Mouse (Mus musculus) MEL (cell line): ENCODE results near the gene Gm37240. TPM values are rescaled to one million over a fixed set of nuclear protein-coding genes. Genes with fewer than 3 reads are reported as not detected.

Experiments used
- DNase-seq: peaks from one replicate; pipeline ENCODE4 v3.0.0; 2011; ENCODE audit warnings: low read depth, low spot score
- H3K27ac ChIP-seq: 2 replicates; pipeline ENCODE4 v1.5.1; 2012; ENCODE audit warnings: low read depth, mild to moderate bottlenecking, control low read depth, low read length, moderate library complexity; ENCODE audit not compliant: control insufficient read depth
- H3K27me3 ChIP-seq, 2 experiments: fragments of 150-350 bp in 1 of 2; sonication (generic) in 1 of 2; 2 replicates each; pipeline ENCODE4 v1.6.1; 2012; ENCODE audit warnings: low read length in 2 of 2, mild to moderate bottlenecking in 2 of 2, improper control_type of control experiment in 1 of 2, moderate library complexity in 1 of 2; ENCODE audit not compliant: insufficient read depth in 2 of 2, control insufficient read depth in 1 of 2
- H3K36me3 ChIP-seq, 2 experiments: 2 replicates each; pipeline ENCODE4 v1.6.1; 2012 to 2014; ENCODE audit warnings: low read length in 2 of 2, improper control_type of control experiment in 1 of 2, inconsistent platforms in 1 of 2, mild to moderate bottlenecking in 1 of 2; ENCODE audit not compliant: insufficient read depth in 2 of 2, control insufficient read depth in 1 of 2
- H3K4me1 ChIP-seq, 2 experiments: fragments of 150-350 bp in 1 of 2; sonication (generic) in 1 of 2; 2 replicates each; pipeline ENCODE4 v1.6.1; 2012; ENCODE audit warnings: low read length in 2 of 2, improper control_type of control experiment in 1 of 2, mild to moderate bottlenecking in 1 of 2; ENCODE audit not compliant: insufficient read depth in 2 of 2, control insufficient read depth in 1 of 2
- H3K4me3 ChIP-seq, 2 experiments: fragments of 150-350 bp in 1 of 2; sonication (generic) in 1 of 2; 2 replicates each; pipeline ENCODE4 v1.5.1; 2012; ENCODE audit warnings: low read depth in 2 of 2, low read length in 2 of 2, mild to moderate bottlenecking in 2 of 2, moderate library complexity in 2 of 2, control low read depth in 1 of 2, improper control_type of control experiment in 1 of 2; ENCODE audit not compliant: control insufficient read depth in 1 of 2, insufficient read depth in 1 of 2
- H3K79me2 ChIP-seq: 2 replicates; pipeline ENCODE4 v1.6.1; 2012; ENCODE audit warnings: mild to moderate bottlenecking, low read length, moderate library complexity; ENCODE audit not compliant: control insufficient read depth, poor library complexity, insufficient read depth
- H3K9ac ChIP-seq: 2 replicates; pipeline ENCODE4 v1.6.1; 2012; ENCODE audit warnings: low read depth, mild to moderate bottlenecking, control low read depth, low read length, moderate library complexity; ENCODE audit not compliant: control insufficient read depth, poor library complexity, severe bottlenecking
- H3K9me3 ChIP-seq: fragments of 150-350 bp; sonication (generic); replicated peaks from 2 replicates; pipeline ENCODE4 v1.6.1; 2012; ENCODE audit warnings: mild to moderate bottlenecking, low read length, improper control_type of control experiment, moderate library complexity; ENCODE audit not compliant: insufficient read depth
- CHD2 ChIP-seq: IDR thresholded peaks from 2 replicates; pipeline ENCODE4 v1.6.1; 2011; ENCODE audit warnings: low read length, improper control_type of control experiment
- CTCF ChIP-seq, 3 experiments: IDR thresholded peaks in 2 of 3; conservative IDR thresholded peaks in 1 of 3; 2 replicates each; pipeline ENCODE4 v1.5.1; 2011 to 2012; ENCODE audit warnings: low read length in 3 of 3, low read depth in 2 of 3, mild to moderate bottlenecking in 2 of 3, improper control_type of control experiment in 1 of 3, inconsistent platforms in 1 of 3, mixed read lengths in 1 of 3, moderate library complexity in 1 of 3; ENCODE audit not compliant: control insufficient read depth in 1 of 3, insufficient read depth in 1 of 3, poor library complexity in 1 of 3, severe bottlenecking in 1 of 3
- E2F4 ChIP-seq: IDR thresholded peaks from 2 replicates; pipeline ENCODE4 v1.6.1; 2011; ENCODE audit warnings: low read depth, low read length, improper control_type of control experiment, borderline replicate concordance
- ELF1 ChIP-seq: IDR thresholded peaks from 2 replicates; pipeline ENCODE4 v1.6.1; 2014; ENCODE audit warnings: low read depth, mild to moderate bottlenecking, inconsistent platforms, low read length, improper control_type of control experiment, moderate library complexity
- ETS1 ChIP-seq: IDR thresholded peaks from 2 replicates; pipeline ENCODE4 v1.6.1; 2012; ENCODE audit warnings: low read depth, mild to moderate bottlenecking, inconsistent platforms, low read length, improper control_type of control experiment, moderate library complexity
- GABPA ChIP-seq: IDR thresholded peaks from 2 replicates; pipeline ENCODE4 v1.6.1; 2012; ENCODE audit warnings: low read depth, mild to moderate bottlenecking, inconsistent platforms, low read length, improper control_type of control experiment, moderate library complexity
- GATA1 ChIP-seq: IDR thresholded peaks from 2 replicates; pipeline ENCODE4 v1.6.1; 2011; ENCODE audit warnings: low read depth, low read length, improper control_type of control experiment
- HCFC1 ChIP-seq: IDR thresholded peaks from 2 replicates; pipeline ENCODE4 v1.6.1; 2012; ENCODE audit warnings: low read depth, mild to moderate bottlenecking, inconsistent platforms, low read length, improper control_type of control experiment, moderate library complexity
- MAFK ChIP-seq: IDR thresholded peaks from 2 replicates; pipeline ENCODE4 v1.6.1; 2011; ENCODE audit warnings: low read depth, mild to moderate bottlenecking, low read length, improper control_type of control experiment, borderline replicate concordance
- MAZ ChIP-seq: IDR thresholded peaks from 2 replicates; pipeline ENCODE4 v1.6.1; 2012; ENCODE audit warnings: low read depth, mild to moderate bottlenecking, inconsistent platforms, low read length, improper control_type of control experiment
- MEF2A ChIP-seq: IDR thresholded peaks from 2 replicates; pipeline ENCODE4 v1.6.1; 2014; ENCODE audit warnings: low read depth, mild to moderate bottlenecking, inconsistent platforms, low read length, improper control_type of control experiment; ENCODE audit not compliant: poor library complexity, insufficient replicate concordance, severe bottlenecking; ENCODE audit errors: extremely low read depth
- MYB ChIP-seq: IDR thresholded peaks from 2 replicates; pipeline ENCODE4 v1.6.1; 2011; ENCODE audit warnings: mild to moderate bottlenecking, low read depth, low read length, improper control_type of control experiment
- NELFE ChIP-seq: IDR thresholded peaks from 2 replicates; pipeline ENCODE4 v1.6.1; 2011; ENCODE audit warnings: low read depth, low read length, improper control_type of control experiment
- NRF1 ChIP-seq: IDR thresholded peaks from 2 replicates; pipeline ENCODE4 v1.6.1; 2014; ENCODE audit warnings: low read depth, mild to moderate bottlenecking, inconsistent platforms, low read length, improper control_type of control experiment, moderate library complexity; ENCODE audit not compliant: poor library complexity, insufficient read depth, severe bottlenecking
- POLR2A ChIP-seq, 2 experiments: IDR thresholded peaks; 2 replicates each; pipeline ENCODE4 v1.6.1; 2011 to 2012; ENCODE audit warnings: low read length in 2 of 2, mild to moderate bottlenecking in 2 of 2, control low read depth in 1 of 2, improper control_type of control experiment in 1 of 2, low read depth in 1 of 2, moderate library complexity in 1 of 2; ENCODE audit not compliant: control insufficient read depth in 1 of 2, insufficient read depth in 1 of 2, poor library complexity in 1 of 2
- POLR2AphosphoS5 ChIP-seq: IDR thresholded peaks from 2 replicates; pipeline ENCODE4 v1.6.1; 2012; ENCODE audit warnings: low read depth, borderline replicate concordance, mild to moderate bottlenecking, inconsistent platforms, low read length, moderate library complexity, mixed read lengths
- RAD21 ChIP-seq: IDR thresholded peaks from 2 replicates; pipeline ENCODE4 v1.6.1; 2011; ENCODE audit warnings: mild to moderate bottlenecking, low read depth, low read length, improper control_type of control experiment
- SIN3A ChIP-seq: IDR thresholded peaks from 2 replicates; pipeline ENCODE4 v1.6.1; 2012; ENCODE audit warnings: low read length, improper control_type of control experiment, inconsistent platforms
- TBP ChIP-seq: IDR thresholded peaks from 2 replicates; pipeline ENCODE4 v1.8.0; 2011; ENCODE audit warnings: low read depth, low read length, improper control_type of control experiment
- USF1 ChIP-seq: IDR thresholded peaks from 2 replicates; pipeline ENCODE4 v1.6.1; 2014; ENCODE audit warnings: low read depth, mild to moderate bottlenecking, inconsistent platforms, low read length, improper control_type of control experiment, moderate library complexity
- ZC3H11A ChIP-seq: IDR thresholded peaks from 2 replicates; pipeline ENCODE4 v1.6.1; 2012; ENCODE audit warnings: low read depth, mild to moderate bottlenecking, inconsistent platforms, low read length, improper control_type of control experiment
- ZKSCAN1 ChIP-seq: IDR thresholded peaks from 2 replicates; pipeline ENCODE4 v1.6.1; 2012; ENCODE audit warnings: low read depth, mild to moderate bottlenecking, inconsistent platforms, low read length, improper control_type of control experiment, moderate library complexity
- ZMIZ1 ChIP-seq: IDR thresholded peaks from 2 replicates; pipeline ENCODE4 v1.6.1; 2012; ENCODE audit warnings: low read depth, mild to moderate bottlenecking, inconsistent platforms, low read length, improper control_type of control experiment, moderate library complexity
- ZNF384 ChIP-seq: IDR thresholded peaks from 2 replicates; pipeline ENCODE4 v1.6.1; 2012; ENCODE audit warnings: low read depth, mild to moderate bottlenecking, inconsistent platforms, low read length, improper control_type of control experiment
- polyA plus RNA-seq, 2 experiments: library from polyadenylated mRNA; stranded (reverse) in 1 of 2; unstranded in 1 of 2; fragments of >175 nt in 1 of 2; fragments of >200 nt in 1 of 2; gene quantifications; 2 replicates each; pipeline versions ENCODE4 v1.2.1 to v1.2.4; 2012; ENCODE audit warnings: low replicate concordance in 2 of 2, low read depth in 1 of 2; ENCODE audit not compliant: insufficient read length in 2 of 2, insufficient read depth in 1 of 2, missing spikeins in 1 of 2
- total RNA-seq: library from RNA; depleted of rRNA; stranded (reverse); fragments of 300-350 nt; gene quantifications from 2 replicates; pipeline ENCODE4 v1.2.3, GENCODE M21; 2012

Gene Gm37240
- total and polyA plus RNA-seq, 3 experiments = 0.04 TPM; not detected in 2

GRCm38 (mm10) chr3:84474981-84475775 lies 1412.1 kb downstream of the Gm37240 start:
- no peak for DNase-seq
- H3K27me3 ChIP-seq = peaks cover 0 to 1% of the 10 kb centered on the region in 2 experiments; a peak in 1 of 4 replicates
- TF ChIP-seq NRF1 (no peak), GABPA (no peak), NELFE (no peak), ZC3H11A (no peak), ZKSCAN1 (no peak), RAD21 (no peak), MAZ (no peak), CTCF (IDR thresholded peaks at IDR 0.05 in 2 of 3, conservative IDR thresholded peaks at IDR 0.05 in 1 of 3; ENCODE audit: control insufficient read depth in 1 of 3, insufficient read depth in 1 of 3, low read depth in 2 of 3, low read length in 3 of 3, poor library complexity in 1 of 3, severe bottlenecking in 1 of 3) (no peak)
- no peak overlapping the region for H3K9ac ChIP-seq
- H3K9me3 ChIP-seq = no peaks in the 10 kb centered on the region
- no peak overlapping the region for H3K4me3 ChIP-seq
- peaks cover 0 to 46% of the 10 kb centered on the region in 2 experiments; a peak in 2 of 4 replicates for H3K36me3 ChIP-seq
- no peaks in the 10 kb centered on the region for H3K79me2 ChIP-seq
- H3K4me1 ChIP-seq = peaks cover 18 to 48% of the 10 kb centered on the region in 2 experiments
- no peak overlapping the region for H3K27ac ChIP-seq

- TF ChIP-seq ZNF384 (no peak), ETS1 (no peak), POLR2A (IDR thresholded peaks at IDR 0.05; ENCODE audit: control insufficient read depth in 1 of 2, insufficient read depth in 1 of 2, low read depth in 1 of 2, low read length in 2 of 2, poor library complexity in 1 of 2) (no peak), GATA1 (no peak), MEF2A (no peak), TBP (no peak), CHD2 (no peak), GABPA (no peak), MYB (no peak), USF1 (no peak), POLR2AphosphoS5 (no peak), ZMIZ1 (no peak), HCFC1 (no peak), ZKSCAN1 (no peak), ZC3H11A (no peak), SIN3A (no peak), CTCF (IDR thresholded peaks at IDR 0.05 in 2 of 3, conservative IDR thresholded peaks at IDR 0.05 in 1 of 3; ENCODE audit: control insufficient read depth in 1 of 3, insufficient read depth in 1 of 3, low read depth in 2 of 3, low read length in 3 of 3, poor library complexity in 1 of 3, severe bottlenecking in 1 of 3) (no peak), MAFK (no peak), E2F4 (no peak), ELF1 (no peak)
- no peak for DNase-seq
- H3K79me2 ChIP-seq = no peaks in the 10 kb centered on the region
- no peak overlapping the region for H3K27ac ChIP-seq
- H3K4me1 ChIP-seq = peaks cover 18 to 55% of the 10 kb centered on the region in 2 experiments
- no peak overlapping the region for H3K4me3 ChIP-seq
- H3K36me3 ChIP-seq = peaks cover 0 to 54% of the 10 kb centered on the region in 2 experiments; a peak in 2 of 4 replicates
- H3K27me3 ChIP-seq = peaks cover 0 to 1% of the 10 kb centered on the region in 2 experiments; a peak in 1 of 4 replicates
- no peaks in the 10 kb centered on the region for H3K9me3 ChIP-seq
- H3K9ac ChIP-seq = no peak overlapping the region
Observed at GRCm38 (mm10) chr3:84474398-84474797, 1412.9 kb downstream of the Gm37240 start.
